Mouse (Mus musculus) brown adipose tissue, adult 24 weeks (tissue): ENCODE data around the gene Ttc39b. TPM values are rescaled to one million over a fixed set of nuclear protein-coding genes. Genes with fewer than 3 reads are reported as not detected.

Experiments used
- H3K27ac ChIP-seq: fragments of 200-500 bp; replicated peaks from 2 replicates; pipeline ENCODE4 v1.5.1; 2012; ENCODE audit warnings: low read depth, mild to moderate bottlenecking, low read length
- H3K4me1 ChIP-seq: fragments of 200-500 bp; 2 replicates; pipeline ENCODE4 v1.6.1; 2012; ENCODE audit warnings: low read length, mixed read lengths; ENCODE audit not compliant: control insufficient read depth, insufficient read depth, insufficient read length
- H3K4me3 ChIP-seq: fragments of 200-500 bp; 2 replicates; pipeline ENCODE4 v1.5.1; 2012; ENCODE audit warnings: low read depth, mild to moderate bottlenecking, low read length, moderate library complexity; ENCODE audit not compliant: insufficient read depth
- polyA plus RNA-seq: library from polyadenylated mRNA; stranded (reverse); fragments of >200 nt; gene quantifications from 2 replicates; pipeline ENCODE4 v1.2.4, GENCODE M21; 2012; ENCODE audit not compliant: missing spikeins, insufficient read depth, insufficient read length

The Ttc39b gene
- polyA plus RNA-seq, 1 experiment = 5.5 TPM

DNA sequence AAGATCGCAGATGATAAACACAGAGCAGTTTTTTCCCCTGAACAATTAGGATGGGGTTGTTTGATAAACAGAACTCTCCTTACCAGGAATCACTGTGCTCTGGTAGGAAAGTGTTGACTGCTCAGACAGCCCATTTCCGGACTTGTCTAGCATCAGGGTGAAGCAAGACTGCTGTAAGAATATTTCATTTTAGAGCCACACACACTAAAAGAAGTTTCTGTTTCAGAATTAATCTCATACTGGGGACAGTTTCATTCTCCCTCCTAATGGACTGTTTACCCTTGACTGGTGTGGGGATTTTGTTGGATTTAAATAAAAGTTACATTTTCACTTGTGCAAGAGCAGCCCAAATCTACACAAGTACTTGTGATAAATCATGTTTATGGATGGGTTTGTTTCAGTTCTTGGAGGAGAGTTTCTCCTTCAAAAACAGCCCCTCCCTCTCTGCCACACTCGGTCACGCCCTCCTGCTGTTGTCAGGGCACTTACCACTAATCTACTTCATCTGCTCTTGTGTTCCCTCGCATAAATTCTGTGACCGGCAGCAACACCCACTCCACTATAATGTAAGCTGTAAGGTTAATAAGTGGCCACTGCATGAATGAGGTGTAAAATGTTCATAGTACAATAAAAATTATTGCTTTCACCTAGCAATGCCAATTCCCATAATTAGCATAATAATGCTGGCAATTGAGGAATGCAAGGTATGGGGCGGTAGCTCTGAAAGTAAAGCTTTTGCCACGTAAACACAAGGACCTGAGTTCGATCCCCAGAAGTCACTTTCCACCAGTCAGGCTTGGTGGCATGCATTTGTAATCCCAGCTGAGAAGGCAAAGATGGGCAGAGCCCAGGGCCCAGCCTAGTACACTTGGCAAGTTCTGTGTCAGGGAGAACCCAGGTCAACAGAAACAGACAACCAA, 4.2 kb upstream of the Ttc39b start:
- Histone ChIP-seq H3K4me3 (no peak overlapping the region), H3K27ac (no peak overlapping the region), H3K4me1 (no peaks in the 10 kb centered on the region)

GRCm38 (mm10) chr4:83327526-83327925, 3.5 kb upstream of the Ttc39b start:
- H3K27ac ChIP-seq = no peak overlapping the region
- peaks cover 2% of the 10 kb centered on the region; the same call in 1 of the 2 replicates for H3K4me1 ChIP-seq
- no peak overlapping the region for H3K4me3 ChIP-seq

DNA sequence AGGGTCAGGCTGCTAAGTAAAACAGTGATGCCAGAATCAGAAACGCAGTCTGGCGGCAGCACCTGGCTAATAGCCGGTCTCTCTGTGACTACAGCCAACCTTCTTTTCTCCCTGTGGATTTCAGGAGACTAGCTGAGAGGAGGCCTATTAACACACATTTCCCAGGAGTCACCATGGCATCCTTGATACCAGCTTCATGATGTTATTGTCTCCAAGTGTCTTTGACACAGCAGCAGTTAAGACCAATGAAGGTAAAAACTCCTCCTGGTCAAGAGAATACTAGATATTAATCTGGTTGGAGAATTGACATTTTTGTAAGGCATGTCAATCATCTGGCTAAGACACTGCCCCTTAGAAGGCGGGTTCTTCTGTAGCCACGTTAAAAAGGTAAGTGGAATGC, 1.3 kb upstream of the Ttc39b start:
- Histone ChIP-seq H3K4me1 (peaks cover 5% of the 10 kb centered on the region), H3K4me3 (no peak overlapping the region), H3K27ac (no peak overlapping the region)

- peak overlapping the region; percentile 82 for H3K27ac ChIP-seq
- peaks cover 5% of the 10 kb centered on the region for H3K4me1 ChIP-seq
- H3K4me3 ChIP-seq = peak overlapping the region; percentile 91
These were observed 703 bp downstream of the Ttc39b start for GRCm38 (mm10) chr4:83323201-83323903.

- H3K27ac ChIP-seq = no peak overlapping the region
- H3K4me3 ChIP-seq = no peak overlapping the region
- H3K4me1 ChIP-seq = peaks cover 25% of the 10 kb centered on the region
These were observed 4.3 kb downstream of the Ttc39b start for GRCm38 (mm10) chr4:83319736-83320135.

- no peak overlapping the region for H3K27ac ChIP-seq
- H3K4me1 ChIP-seq = peaks cover 34% of the 10 kb centered on the region
- H3K4me3 ChIP-seq = no peak overlapping the region
These were observed 5.3 kb downstream of the Ttc39b start for GRCm38 (mm10) chr4:83318758-83319157.

- peaks cover 37% of the 10 kb centered on the region for H3K4me1 ChIP-seq
- H3K4me3 ChIP-seq = no peak overlapping the region
- no peak overlapping the region for H3K27ac ChIP-seq
These were observed 6.2 kb downstream of the Ttc39b start for GRCm38 (mm10) chr4:83317826-83318348.

DNA sequence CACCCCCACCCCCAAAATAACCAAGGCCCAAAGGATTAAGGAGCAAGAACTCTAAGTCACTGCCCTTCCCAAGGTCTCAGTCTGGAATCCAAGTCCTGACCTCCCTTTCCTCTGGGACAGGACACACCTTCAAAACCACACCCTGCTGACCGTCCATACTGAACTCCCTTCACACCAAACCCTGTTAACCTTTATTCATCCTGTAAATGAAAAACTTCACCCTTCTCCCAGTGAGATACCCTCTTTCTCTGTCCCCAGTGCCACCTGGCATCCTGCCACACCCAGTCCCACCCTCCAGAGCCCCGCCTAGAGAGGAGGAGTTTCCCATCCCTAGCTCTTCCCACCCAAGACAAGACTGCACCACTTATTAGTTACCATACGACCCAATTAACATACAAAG, 7.3 kb downstream of the Ttc39b start:
- peak overlapping the region; percentile 39; the same call in 1 of the 2 replicates for H3K27ac ChIP-seq
- H3K4me1 ChIP-seq = peaks cover 49% of the 10 kb centered on the region
- no peak overlapping the region for H3K4me3 ChIP-seq

- H3K27ac ChIP-seq = peak overlapping the region; percentile 90
- peaks cover 50% of the 10 kb centered on the region for H3K4me1 ChIP-seq
- H3K4me3 ChIP-seq = no peak overlapping the region
These were observed 8.1 kb downstream of the Ttc39b start for GRCm38 (mm10) chr4:83315930-83316329.

DNA sequence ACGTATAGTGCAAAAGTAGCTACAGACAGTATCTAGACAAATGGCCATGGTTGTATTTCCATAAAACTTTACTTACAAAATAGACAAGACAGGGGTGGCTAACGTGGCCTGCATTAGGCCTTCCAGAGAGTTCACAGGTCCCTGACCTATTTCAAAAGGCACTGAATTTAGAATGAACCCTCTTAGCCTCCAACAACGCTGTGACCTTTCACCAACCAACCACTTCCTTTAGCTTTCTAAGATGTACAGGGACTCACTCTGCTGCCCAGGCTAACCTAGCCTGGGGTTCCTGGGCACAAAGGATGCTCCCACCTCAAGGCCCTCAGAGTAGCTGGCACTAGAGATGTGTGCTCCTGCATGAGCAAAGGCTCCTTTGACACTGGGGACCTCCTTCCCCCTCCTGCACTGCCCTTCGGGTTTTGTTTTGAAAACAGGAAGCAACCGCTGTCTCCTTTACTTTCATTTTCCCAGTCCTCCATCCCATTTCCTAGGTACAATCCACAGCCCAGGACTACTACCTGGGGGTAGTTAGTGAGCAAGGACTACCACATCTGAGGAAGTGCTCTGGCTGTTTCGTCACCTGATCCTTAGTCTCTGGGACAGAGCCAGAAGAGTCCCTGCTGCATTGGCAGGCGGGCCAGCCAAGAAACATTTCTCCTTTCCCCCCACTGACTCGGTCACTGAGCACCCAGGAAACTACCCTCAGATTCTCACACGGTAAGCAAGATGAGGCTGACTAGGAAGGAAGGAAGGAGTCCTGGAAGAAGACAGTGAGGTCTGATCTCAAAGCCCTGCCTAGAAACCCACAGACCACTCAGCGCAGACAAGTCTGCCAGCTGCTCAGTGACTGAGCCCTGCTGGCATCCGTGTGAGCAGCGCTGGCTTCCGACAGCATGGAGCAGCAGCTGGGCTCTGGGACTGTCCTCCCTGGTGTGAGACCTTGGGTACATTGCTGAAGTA, 8.9 kb downstream of the Ttc39b start:
- Histone ChIP-seq H3K4me1 (peaks cover 52% of the 10 kb centered on the region), H3K27ac (peak overlapping the region; percentile 90), H3K4me3 (peak overlapping the region; percentile 53)

- Histone ChIP-seq H3K4me1 (peaks cover 54% of the 10 kb centered on the region), H3K4me3 (no peak overlapping the region), H3K27ac (peak overlapping the region; percentile 90)
These were observed 9.7 kb downstream of the Ttc39b start for GRCm38 (mm10) chr4:83314261-83314793.

DNA sequence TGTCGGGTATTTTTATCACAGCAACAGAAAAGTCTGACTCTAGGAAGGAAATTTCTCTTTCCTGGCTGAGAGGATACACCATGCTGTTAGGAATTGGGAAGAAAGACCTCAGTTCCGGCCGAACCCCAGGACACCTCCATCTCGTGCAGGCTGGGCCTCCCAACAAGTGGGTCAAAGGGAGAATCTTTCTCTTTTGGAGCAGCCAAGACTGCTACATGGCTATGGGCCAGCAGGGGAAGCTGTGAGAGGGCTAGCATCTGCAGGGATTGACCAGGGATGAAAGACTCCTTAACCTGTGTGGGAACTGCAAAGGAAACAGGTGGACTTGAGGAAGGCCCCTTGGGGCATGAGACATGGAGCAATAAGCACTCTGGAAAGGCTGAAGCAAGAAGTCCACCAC, 11.7 kb downstream of the Ttc39b start:
- H3K4me3 ChIP-seq = no peak overlapping the region
- peaks cover 58% of the 10 kb centered on the region for H3K4me1 ChIP-seq
- H3K27ac ChIP-seq = peak overlapping the region; percentile 76

DNA sequence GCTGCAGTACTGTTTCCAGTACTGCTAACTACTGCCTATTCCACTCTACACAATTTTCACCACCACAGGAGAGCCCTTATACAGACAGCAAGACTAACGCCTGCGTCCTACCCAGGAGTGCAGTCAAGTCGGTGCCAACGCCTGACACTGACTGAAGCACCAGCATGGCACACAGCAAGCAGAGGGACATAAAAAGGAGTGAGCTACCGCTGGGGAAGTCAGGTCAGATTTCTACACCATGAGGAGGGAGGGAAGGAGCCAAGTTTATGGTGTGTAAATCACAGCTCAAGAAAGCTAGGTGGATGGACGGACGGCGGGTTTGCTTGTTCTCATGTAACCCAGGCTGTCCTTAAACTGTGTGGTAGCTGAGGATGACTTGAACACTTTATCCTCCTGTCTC, 12.6 kb downstream of the Ttc39b start:
- Histone ChIP-seq H3K4me1 (peaks cover 56% of the 10 kb centered on the region), H3K27ac (peak overlapping the region; percentile 76), H3K4me3 (no peak overlapping the region)

- H3K4me3 ChIP-seq = no peak overlapping the region
- peaks cover 54% of the 10 kb centered on the region for H3K4me1 ChIP-seq
- H3K27ac ChIP-seq = no peak overlapping the region
These were observed 13.1 kb downstream of the Ttc39b start for GRCm38 (mm10) chr4:83310990-83311389.
